Mouse (Mus musculus) cerebellum, adult 2 months (tissue): ENCODE data around the gene Foxm1.

Experiments
- CTCF ChIP-seq: fragments of 200-500 bp; IDR thresholded peaks from 2 replicates; pipeline ENCODE4 v1.5.1; 2011; ENCODE audit warnings: low read depth, mild to moderate bottlenecking, control low read depth, low read length, moderate library complexity, borderline replicate concordance; ENCODE audit not compliant: insufficient read depth
- POLR2A ChIP-seq: fragments of 200-500 bp; IDR thresholded peaks from 2 replicates; pipeline ENCODE4 v1.6.1; 2011; ENCODE audit warnings: low read length, control low read depth, borderline replicate concordance; ENCODE audit not compliant: insufficient read depth

GRCm38 (mm10) chr6:128354140-128354539 is 8.6 kb upstream of the Foxm1 start:
- no peak for TF ChIP-seq CTCF
- TF ChIP-seq POLR2A = no peak
